Mouse (Mus musculus) heart, postnatal 0 days (tissue): ENCODE measurements around the gene Commd3. TPM values are rescaled to one million over a fixed set of nuclear protein-coding genes. Genes with fewer than 3 reads are reported as not detected.
A peak's percentile ranks its signal among the peaks of the same experiment; 100 is the strongest.

ENCODE experiments used
- ATAC-seq: fragments of 200-750 bp; cut with Nextera tagmentation; 2 replicates; pipeline ENCODE4 v1.8.0; 2017; ENCODE audit warnings: low read depth, moderate number of reproducible peaks, moderate library complexity; ENCODE audit not compliant: insufficient read depth
- DNase-seq: peaks from one replicate; pipeline ENCODE4 v3.0.0-alpha.2; 2016; ENCODE audit warnings: low spot score
- H3K27ac ChIP-seq: fragments of 300-500 bp; sonication (generic); 2 replicates; pipeline ENCODE4 v1.5.1; 2014; ENCODE audit warnings: low read depth, mild to moderate bottlenecking
- H3K27me3 ChIP-seq: fragments of 300-500 bp; sonication (generic); 2 replicates; pipeline ENCODE4 v1.6.1; 2014; ENCODE audit warnings: low read length, mixed read lengths; ENCODE audit not compliant: control insufficient read depth, insufficient read depth
- H3K36me3 ChIP-seq: fragments of 300-500 bp; sonication (generic); replicated peaks from 2 replicates; pipeline ENCODE4 v1.6.1; 2014; ENCODE audit warnings: low read length, mixed read lengths; ENCODE audit not compliant: control insufficient read depth, insufficient read depth
- H3K4me1 ChIP-seq: fragments of 300-500 bp; sonication (generic); 2 replicates; pipeline ENCODE4 v1.6.1; 2014; ENCODE audit warnings: antibody characterized with exemption; ENCODE audit not compliant: control insufficient read depth, insufficient read depth
- H3K4me2 ChIP-seq: fragments of 300-500 bp; sonication (generic); 2 replicates; pipeline ENCODE4 v1.6.1; 2014; ENCODE audit warnings: low read depth, mild to moderate bottlenecking, low read length, moderate library complexity
- H3K4me3 ChIP-seq: fragments of 300-500 bp; sonication (generic); 2 replicates; pipeline ENCODE4 v1.5.1; 2014; ENCODE audit warnings: low read depth, low read length
- H3K9ac ChIP-seq: fragments of 300-500 bp; sonication (generic); replicated peaks from 2 replicates; pipeline ENCODE4 v1.6.1; 2014; ENCODE audit warnings: low read depth, low read length, mixed read lengths
- H3K9me3 ChIP-seq: fragments of 300-500 bp; sonication (generic); replicated peaks from 2 replicates; pipeline ENCODE4 v1.6.1; 2016; ENCODE audit warnings: low read length; ENCODE audit not compliant: control insufficient read depth
- CTCF ChIP-seq: IDR thresholded peaks from 2 replicates; pipeline ENCODE4 v1.5.1; 2016; ENCODE audit warnings: antibody characterized with exemption, control low read depth, low read depth
- EP300 ChIP-seq: IDR thresholded peaks from 2 replicates; pipeline ENCODE4 v1.6.1; 2016; ENCODE audit warnings: antibody characterized with exemption, low read depth
- WGBS: fragments of 180-500 bp; shearing (Covaris S2); extraction: QIAGEN DNeasy Blood & Tissue Kit; methylation state at CpG from one replicate; pipeline ENCODE4 v1.1.7; 2014; 5-methylcytosine and 5-hydroxymethylcytosine counted together
- polyA plus RNA-seq: library from polyadenylated mRNA; unstranded; fragments of >200 nt; fragmentation: Nextera tagmentation; extraction: Ambion mirVana; gene quantifications from 2 replicates; pipeline ENCODE4 v1.2.1, GENCODE M21; 2015
- total RNA-seq: library from RNA; depleted of rRNA; stranded (reverse); fragments of >200 nt; gene quantifications from 2 replicates; pipeline ENCODE4 v1.2.3, GENCODE M21; 2014; ENCODE audit warnings: low replicate concordance

Gene Commd3
- total and polyA plus RNA-seq, 2 experiments from 2014 or later, result 201 to 278 TPM

DNA sequence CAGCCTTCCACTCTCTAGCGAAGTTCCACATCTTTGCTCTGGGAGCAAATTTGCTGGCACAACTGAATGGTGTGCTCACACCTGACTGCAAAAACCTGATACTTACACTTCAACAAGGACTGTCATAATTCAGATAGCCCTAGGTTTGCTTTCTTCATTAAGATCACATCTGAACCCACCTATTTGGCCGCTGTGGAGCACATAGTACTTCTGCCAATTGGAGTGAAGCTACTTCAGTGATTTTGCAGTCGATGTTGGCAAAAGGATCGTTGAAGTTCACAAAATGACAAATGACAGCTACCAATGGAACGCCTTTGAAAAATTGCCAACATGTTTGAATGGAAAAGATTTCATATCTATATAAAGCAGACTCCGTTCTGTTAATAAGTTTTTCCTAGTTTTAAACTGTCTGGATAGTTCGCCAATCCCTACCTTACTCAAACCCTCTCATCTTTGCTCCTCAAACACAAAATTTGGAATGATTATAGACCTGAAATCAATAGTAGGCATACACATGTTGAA lies 23.5 kb downstream of the Commd3 start:
- 14% methylated on average over 7 of the region's 7 CpGs for WGBS
- H3K9ac ChIP-seq, result no peak overlapping the region
- no peak for TF ChIP-seq CTCF
- TF ChIP-seq EP300, result no peak
- H3K36me3 ChIP-seq, result no peaks in the 10 kb centered on the region
- ATAC-seq (no peak), DNase-seq (no peak)
- no peak overlapping the region for H3K27ac ChIP-seq
- H3K4me3 ChIP-seq, result no peak overlapping the region
- no peaks in the 10 kb centered on the region for H3K9me3 ChIP-seq
- H3K4me2 ChIP-seq, result no peak overlapping the region
- H3K27me3 ChIP-seq, result peaks cover 83% of the 10 kb centered on the region
- peaks cover 3% of the 10 kb centered on the region; the same call in 1 of the 2 replicates for H3K4me1 ChIP-seq

DNA sequence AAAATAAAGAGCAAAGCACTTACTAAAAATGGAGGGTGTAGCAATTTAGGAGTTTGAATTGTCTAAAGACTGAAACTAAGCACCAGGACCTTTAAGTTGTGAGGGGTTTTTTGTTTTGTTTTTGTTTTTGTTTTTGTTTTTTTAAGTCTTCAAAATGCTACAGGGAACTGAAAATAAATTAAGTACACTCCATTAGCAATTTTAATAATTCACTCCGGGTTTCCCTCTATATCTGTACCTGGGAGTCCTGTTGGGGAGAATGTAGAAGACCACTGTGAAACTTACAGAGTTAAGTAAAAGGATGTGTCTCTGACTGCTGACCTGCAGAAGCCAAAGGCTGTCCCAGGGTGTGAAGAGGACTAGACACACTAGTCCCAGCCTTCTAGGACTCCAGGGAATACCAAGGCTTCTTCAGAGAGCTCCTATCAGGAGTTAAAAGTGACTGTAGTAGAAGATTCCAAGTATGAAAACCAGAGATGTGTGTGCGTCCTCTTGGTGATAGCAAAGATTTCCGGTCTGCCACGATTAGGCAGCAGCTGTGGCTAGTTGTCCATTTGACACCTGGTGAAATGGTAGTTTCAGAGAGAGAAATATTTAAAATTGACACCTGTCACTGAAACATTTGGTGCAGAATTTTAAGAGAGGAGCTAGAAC lies 25.5 kb downstream of the Commd3 start:
- Histone ChIP-seq H3K36me3 (no peaks in the 10 kb centered on the region), H3K9me3 (no peaks in the 10 kb centered on the region), H3K4me3 (no peak overlapping the region), H3K9ac (no peak overlapping the region), H3K4me1 (peaks cover 3% of the 10 kb centered on the region; the same call in 1 of the 2 replicates), H3K4me2 (no peak overlapping the region), H3K27ac (no peak overlapping the region), H3K27me3 (peaks cover 79% of the 10 kb centered on the region)
- WGBS, result 7% methylated on average over 4 of the region's 4 CpGs
- TF ChIP-seq EP300 (no peak), CTCF (no peak)
- DNase-seq (no peak), ATAC-seq (no peak)

DNA sequence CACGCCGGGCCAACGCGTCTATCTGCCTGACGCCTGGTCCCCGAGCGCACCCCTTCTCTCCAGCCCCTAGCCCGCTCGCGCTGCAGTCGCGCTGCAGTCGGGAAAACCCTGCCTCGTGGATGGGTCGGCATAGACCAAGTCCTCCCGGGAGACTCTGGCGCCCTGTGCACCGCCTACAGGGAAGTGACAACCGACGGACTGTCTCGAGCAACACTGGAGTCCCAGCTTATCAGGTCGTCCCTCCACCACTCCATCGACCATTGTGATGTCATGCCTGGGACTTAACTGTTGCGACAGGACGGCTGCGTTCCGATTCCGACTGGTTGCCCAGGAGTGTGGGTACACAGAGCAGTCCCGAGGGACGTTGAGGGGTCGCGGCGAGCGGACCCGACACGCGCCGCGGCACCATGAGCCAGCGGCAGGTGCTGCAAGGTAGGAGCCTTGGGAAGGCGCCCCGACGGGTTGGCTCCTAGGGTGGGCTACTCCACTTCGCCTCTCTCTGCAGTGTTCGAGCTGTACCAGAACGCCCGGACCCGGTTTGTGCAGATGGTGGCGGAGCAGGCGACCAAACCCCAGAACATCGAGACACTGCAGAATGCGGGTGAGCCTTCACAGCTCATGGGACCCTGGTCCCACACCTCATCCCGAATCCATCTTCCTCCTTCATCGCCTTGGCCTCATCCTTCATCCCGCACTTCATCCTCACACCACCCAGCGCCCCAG lies 26.6 kb downstream of the Commd3 start:
- TF ChIP-seq CTCF, result no peak
- TF ChIP-seq EP300, result no peak
- WGBS, result 1% methylated on average over 56 of the region's 56 CpGs
- Histone ChIP-seq H3K9ac (no peak overlapping the region), H3K27ac (no peak overlapping the region), H3K4me1 (no peaks in the 10 kb centered on the region; the same call in 1 of the 2 replicates), H3K4me2 (peak overlapping the region; percentile 39), H3K4me3 (peak overlapping the region; percentile 31), H3K9me3 (no peaks in the 10 kb centered on the region), H3K27me3 (peaks cover 73% of the 10 kb centered on the region), H3K36me3 (no peaks in the 10 kb centered on the region)
- DNase-seq (no peak), ATAC-seq (no peak)

DNA sequence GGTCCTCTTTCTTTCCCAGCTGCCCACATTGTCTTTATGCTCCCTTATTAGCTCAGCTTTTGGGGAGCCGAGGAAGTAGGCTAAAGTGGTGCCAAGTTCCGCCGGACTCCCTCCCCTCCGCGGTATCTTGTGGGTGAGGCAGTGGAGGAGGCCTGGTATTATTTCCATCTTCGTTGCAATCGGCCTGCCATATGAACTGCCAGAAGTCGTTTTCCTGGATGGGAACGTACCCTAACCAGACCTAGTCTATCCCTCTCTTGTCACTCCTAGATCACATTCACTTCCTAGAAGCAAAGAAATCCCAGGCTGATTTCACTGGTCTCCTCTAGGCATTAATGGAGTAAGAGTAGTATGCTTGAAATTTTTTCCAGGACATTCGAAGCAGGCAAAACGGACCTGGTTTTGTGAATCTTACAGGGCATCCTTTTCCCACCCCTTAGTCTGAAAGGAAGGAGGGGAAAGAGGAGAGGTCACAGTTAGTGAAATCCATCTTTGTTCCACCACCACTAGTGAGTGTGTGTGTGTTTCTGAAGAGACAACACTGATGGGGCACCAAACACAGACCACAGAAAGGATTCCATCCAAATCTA lies 27.3 kb downstream of the Commd3 start:
- H3K4me3 ChIP-seq, result peak overlapping the region; percentile 31; the same call in 1 of the 2 replicates

DNA sequence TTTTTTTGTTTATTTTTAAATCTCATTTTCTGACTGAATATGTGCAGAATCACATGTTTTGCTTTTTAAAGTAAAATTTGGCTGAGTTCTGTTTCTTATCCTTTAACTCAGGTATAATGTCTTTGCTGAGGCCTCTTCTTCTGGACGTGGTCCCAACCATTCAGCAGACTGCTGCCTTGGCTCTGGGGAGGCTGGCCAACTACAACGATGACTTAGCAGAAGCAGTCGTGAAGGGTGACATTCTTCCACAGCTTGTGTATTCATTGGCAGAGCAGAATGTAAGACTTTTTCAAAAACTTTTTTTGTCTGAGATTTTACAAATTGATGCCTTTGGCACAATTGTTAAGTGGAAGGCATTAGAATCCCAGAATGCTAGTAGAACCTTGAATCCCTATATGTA lies 38.2 kb downstream of the Commd3 start:
- Histone ChIP-seq H3K9me3 (no peaks in the 10 kb centered on the region), H3K27me3 (no peaks in the 10 kb centered on the region), H3K4me1 (no peaks in the 10 kb centered on the region), H3K4me3 (no peak overlapping the region), H3K9ac (no peak overlapping the region), H3K4me2 (no peak overlapping the region), H3K36me3 (no peaks in the 10 kb centered on the region), H3K27ac (no peak overlapping the region)
- no peak for TF ChIP-seq CTCF
- no peak for TF ChIP-seq EP300
- WGBS, result 59% methylated on average over 3 of the region's 3 CpGs
- ATAC-seq, result no peak
- no peak for DNase-seq

More for the DNA sequence above, 27.3 kb downstream of the Commd3 start:
- TF ChIP-seq EP300 (no peak), CTCF (no peak)
- Histone ChIP-seq H3K27me3 (peaks cover 75% of the 10 kb centered on the region), H3K4me1 (no peaks in the 10 kb centered on the region), H3K4me2 (no peak overlapping the region), H3K27ac (no peak overlapping the region), H3K9me3 (no peaks in the 10 kb centered on the region), H3K36me3 (no peaks in the 10 kb centered on the region), H3K9ac (no peak overlapping the region)
- DNase-seq, result no peak
- ATAC-seq, result no peak
- 2% methylated on average over 11 of the region's 11 CpGs for WGBS
